Mouse (Mus musculus) small intestine, adult 2 months (tissue): ENCODE data around the gene Mettl18. TPM values are rescaled to one million over a fixed set of nuclear protein-coding genes. Genes with fewer than 3 reads are reported as not detected.
"Not testable (repeated sequence)": the region's sequence is repeated elsewhere in the genome, so short reads cannot be mapped to it uniquely, and the experiment has no call there.

Source experiments
- H3K27ac ChIP-seq: fragments of 200-500 bp; 2 replicates; pipeline ENCODE4 v1.5.1; 2012; ENCODE audit warnings: low read depth, low read length, control low read depth, inconsistent platforms; ENCODE audit not compliant: insufficient read depth
- H3K27me3 ChIP-seq: fragments of 200-500 bp; 2 replicates; pipeline ENCODE4 v1.6.1; 2012; ENCODE audit warnings: mild to moderate bottlenecking, moderate library complexity, low read length, inconsistent platforms; ENCODE audit not compliant: control insufficient read depth, insufficient read depth
- H3K36me3 ChIP-seq: fragments of 200-500 bp; 2 replicates; pipeline ENCODE4 v1.6.1; 2012; ENCODE audit warnings: mild to moderate bottlenecking, low read length, control low read depth, inconsistent platforms; ENCODE audit not compliant: control insufficient read depth, insufficient read depth
- H3K4me1 ChIP-seq: fragments of 200-500 bp; 2 replicates; pipeline ENCODE4 v1.6.1; 2012; ENCODE audit warnings: low read length, inconsistent platforms, mixed read lengths; ENCODE audit not compliant: control insufficient read depth, insufficient read depth, insufficient read length
- H3K4me3 ChIP-seq: fragments of 200-500 bp; 2 replicates; pipeline ENCODE4 v1.5.1; 2012; ENCODE audit warnings: low read depth, mild to moderate bottlenecking, control low read depth, inconsistent platforms, low read length, moderate library complexity
- CTCF ChIP-seq: fragments of 200-500 bp; IDR thresholded peaks from 2 replicates; pipeline ENCODE4 v1.5.1; 2012; ENCODE audit warnings: low read depth, mild to moderate bottlenecking, control low read depth, inconsistent platforms, low read length, moderate library complexity, mixed read lengths; ENCODE audit not compliant: insufficient replicate concordance, insufficient read length; ENCODE audit errors: extremely low read depth
- POLR2A ChIP-seq: fragments of 200-500 bp; IDR thresholded peaks from 2 replicates; pipeline ENCODE4 v1.6.1; 2012; ENCODE audit warnings: low read depth, mild to moderate bottlenecking, control low read depth, inconsistent platforms, low read length, moderate library complexity
- WGBS: fragments of 180-500 bp; shearing (Covaris S2); methylation state at CpG from one replicate; pipeline ENCODE4 v1.1.7; 2018; 5-methylcytosine and 5-hydroxymethylcytosine counted together
- polyA plus RNA-seq: library from polyadenylated mRNA; depleted of rRNA; stranded (reverse); fragments of >200 nt; gene quantifications from 2 replicates; pipeline ENCODE4 v1.2.3, GENCODE M21; 2012

Mettl18 gene
- polyA plus RNA-seq, 1 experiment = 0.08 TPM

DNA sequence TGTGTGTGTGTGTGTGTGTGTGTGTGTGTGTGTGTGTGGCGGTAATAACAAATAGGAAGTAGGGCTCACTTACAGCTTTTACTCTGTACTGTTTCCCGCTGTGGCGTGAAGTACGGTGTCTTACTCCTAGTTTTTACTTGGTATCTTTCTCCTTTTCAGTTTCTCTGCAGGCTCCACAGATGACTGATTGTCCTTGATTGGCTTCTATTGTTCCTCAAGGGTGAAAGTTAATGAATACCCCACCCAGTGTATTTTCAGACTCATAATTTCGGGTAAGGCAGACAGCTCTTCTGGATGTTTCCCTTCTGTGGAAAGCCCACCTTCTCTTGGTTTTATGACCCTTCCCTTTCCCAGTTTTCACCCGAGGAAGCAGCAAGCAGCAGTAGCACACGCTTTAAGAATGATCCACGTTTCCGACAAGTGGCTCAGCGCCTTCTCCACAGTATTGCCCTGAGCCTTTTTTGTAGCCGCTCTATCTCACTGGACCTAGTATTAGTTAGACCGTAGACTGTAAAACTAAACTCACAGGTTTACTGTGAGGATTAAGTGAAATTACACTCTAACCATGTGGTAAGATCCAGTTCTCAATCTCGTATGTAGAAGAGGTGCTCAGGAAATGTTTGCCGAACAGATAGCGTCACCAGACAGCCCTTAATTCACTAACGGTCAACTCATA lies 23.7 kb downstream of the Mettl18 start:
- WGBS = 66% methylated on average over 16 of the region's 16 CpGs

GRCm38 (mm10) chr1:164019789-164020188 lies 25.1 kb downstream of the Mettl18 start:
- Histone ChIP-seq H3K4me1 (no peaks in the 10 kb centered on the region; the same call in 1 of the 2 replicates), H3K36me3 (no peaks in the 10 kb centered on the region), H3K4me3 (no peak overlapping the region), H3K27ac (no peak overlapping the region), H3K27me3 (no peaks in the 10 kb centered on the region)
- no peak for TF ChIP-seq POLR2A
- no peak for TF ChIP-seq CTCF
- WGBS = 67% methylated on average over 6 of the region's 6 CpGs

More for the DNA sequence above, 23.7 kb downstream of the Mettl18 start:
- H3K36me3 ChIP-seq = no peaks in the 10 kb centered on the region
- H3K27ac ChIP-seq = no peak overlapping the region
- TF ChIP-seq POLR2A = no peak
- no peak for TF ChIP-seq CTCF
- no peaks in the 10 kb centered on the region for H3K27me3 ChIP-seq
- no peaks in the 10 kb centered on the region; the same call in 1 of the 2 replicates for H3K4me1 ChIP-seq
- no peak overlapping the region for H3K4me3 ChIP-seq

DNA sequence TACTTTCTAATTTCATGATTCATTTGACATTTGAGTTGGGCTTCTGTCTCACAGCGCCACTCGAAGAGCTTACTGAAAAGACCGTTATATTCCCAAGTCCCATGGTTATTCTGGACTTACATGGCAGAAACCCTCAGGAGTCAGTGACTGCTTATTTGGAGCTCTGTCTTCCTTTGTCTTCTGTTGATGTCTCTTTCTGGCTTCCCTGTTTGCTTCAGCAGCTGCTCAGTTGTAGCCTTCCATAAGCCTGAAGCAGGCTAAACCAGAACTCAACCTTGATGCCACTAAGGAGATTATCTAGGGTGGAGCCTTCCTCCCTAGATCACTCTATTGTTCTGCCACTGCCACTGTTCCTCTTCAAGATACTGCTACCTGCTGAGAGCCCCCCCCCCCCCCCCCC lies 26.1 kb downstream of the Mettl18 start:
- not testable (repeated sequence) for H3K36me3 ChIP-seq

DNA sequence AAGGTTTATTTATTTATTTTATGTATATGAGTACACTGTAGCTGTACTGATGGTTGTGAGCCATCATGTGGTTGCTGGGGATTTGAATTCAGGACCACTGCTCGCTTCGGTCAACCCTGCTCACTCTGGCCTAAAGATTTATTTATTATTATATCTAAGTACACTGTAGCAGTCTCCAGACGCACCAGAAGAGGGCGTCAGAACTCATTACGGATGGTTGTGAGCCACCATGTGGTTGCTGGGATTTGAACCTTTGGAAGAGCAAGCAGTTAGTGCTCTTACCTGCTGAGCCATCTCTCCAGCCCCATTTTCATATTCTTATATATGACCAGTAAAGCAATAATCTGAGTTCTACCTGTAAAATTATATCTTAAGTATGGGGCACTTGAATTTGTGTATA lies 27.4 kb downstream of the Mettl18 start:
- H3K27ac ChIP-seq, H3K36me3 ChIP-seq, H3K4me1 ChIP-seq, H3K4me3 ChIP-seq, H3K27me3 ChIP-seq: not testable (repeated sequence)
- 83% methylated on average over 5 of the region's 5 CpGs for WGBS

More for the DNA sequence above, 26.1 kb downstream of the Mettl18 start:
- 91% methylated on average over 3 of the region's 3 CpGs for WGBS
- H3K27ac ChIP-seq, H3K27me3 ChIP-seq, H3K4me3 ChIP-seq, H3K4me1 ChIP-seq: not testable (repeated sequence)

DNA sequence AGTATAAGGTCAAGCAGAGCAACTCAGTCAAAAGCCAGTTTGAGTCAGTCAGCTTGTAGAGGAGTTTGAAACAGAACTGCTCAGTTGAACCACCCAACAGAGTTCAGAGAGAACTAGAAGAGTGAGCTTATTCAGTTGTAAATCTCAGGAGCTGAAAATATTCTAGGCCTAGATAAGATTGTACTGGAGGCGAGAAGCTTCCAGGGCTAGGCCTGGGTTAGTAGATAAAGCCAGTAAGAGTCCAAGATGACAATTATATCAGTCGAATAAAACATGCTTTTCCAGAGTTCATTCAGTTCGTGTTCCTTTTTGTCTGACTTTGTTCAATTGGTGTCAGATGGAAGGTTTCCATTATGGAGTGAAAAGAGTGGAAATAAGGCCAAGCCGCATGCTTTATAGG lies 31.0 kb downstream of the Mettl18 start:
- Histone ChIP-seq H3K36me3 (no peaks in the 10 kb centered on the region), H3K27ac (no peak overlapping the region), H3K4me1 (no peaks in the 10 kb centered on the region; the same call in 1 of the 2 replicates), H3K4me3 (no peak overlapping the region), H3K27me3 (no peaks in the 10 kb centered on the region)
- 79% methylated on average over 4 of the region's 4 CpGs for WGBS
- TF ChIP-seq CTCF (no peak), POLR2A (no peak)

DNA sequence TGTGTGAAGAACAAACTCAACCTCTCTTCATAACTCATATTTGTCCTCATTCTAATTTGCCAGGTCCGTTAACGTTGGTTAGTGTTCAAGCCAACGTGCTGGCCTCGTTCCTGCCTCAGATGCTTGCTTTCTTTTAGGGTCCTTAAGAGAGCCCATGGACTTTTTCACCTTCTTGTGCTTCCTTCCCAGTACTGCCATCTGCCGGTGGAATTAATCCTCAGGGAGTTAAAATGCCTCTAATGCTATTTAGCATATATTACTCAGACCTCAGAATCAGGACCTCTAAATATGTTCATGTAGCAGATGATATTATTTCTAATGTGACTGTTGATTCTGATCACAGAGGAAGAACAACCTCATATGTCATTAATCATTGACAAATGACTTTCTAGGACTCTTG lies 32.7 kb downstream of the Mettl18 start:
- Histone ChIP-seq H3K4me3 (no peak overlapping the region), H3K27ac (no peak overlapping the region), H3K36me3 (no peaks in the 10 kb centered on the region), H3K4me1 (no peaks in the 10 kb centered on the region), H3K27me3 (no peaks in the 10 kb centered on the region)
- 66% methylated on average over 5 of the region's 5 CpGs for WGBS
- TF ChIP-seq CTCF (no peak), POLR2A (no peak)

DNA sequence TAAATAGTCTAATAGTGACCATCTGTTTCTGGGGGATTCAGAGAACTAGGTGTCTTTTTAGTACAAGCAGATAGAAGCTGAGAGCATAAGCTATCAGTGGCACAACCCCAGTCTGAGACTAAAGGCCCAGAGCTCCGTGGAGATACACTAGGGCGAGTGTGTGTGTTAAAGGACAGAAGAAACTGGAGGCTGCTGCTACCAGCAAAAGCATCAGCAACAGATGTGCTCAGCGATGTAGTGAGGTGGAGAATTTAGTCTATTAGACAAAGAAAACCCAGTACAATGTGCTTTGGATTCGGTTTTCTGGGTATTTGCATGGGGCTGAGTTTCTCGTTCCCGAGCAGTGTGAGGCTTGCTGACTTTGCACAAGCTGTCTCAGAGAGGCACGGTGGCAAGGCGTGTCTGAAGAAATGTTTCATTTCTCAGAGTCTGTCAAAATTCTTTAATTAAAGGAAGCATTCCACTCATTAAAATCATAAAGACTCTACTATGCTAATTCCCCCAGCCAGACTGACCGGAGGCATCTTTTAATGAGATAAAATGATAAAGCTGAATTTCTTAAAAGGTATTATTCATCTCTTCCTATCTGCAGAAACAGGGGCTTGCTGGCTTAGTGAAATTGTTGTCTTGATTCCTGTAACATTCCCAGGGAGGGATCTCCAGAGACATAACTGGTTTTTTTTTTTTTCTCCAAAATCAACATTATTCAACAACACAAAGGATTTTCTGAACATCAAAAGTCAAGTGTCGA lies 45.9 kb downstream of the Mettl18 start:
- no peaks in the 10 kb centered on the region for H3K27me3 ChIP-seq
- H3K4me3 ChIP-seq = no peak overlapping the region
- 77% methylated on average over 10 of the region's 10 CpGs for WGBS
- H3K27ac ChIP-seq = no peak overlapping the region
- no peaks in the 10 kb centered on the region for H3K36me3 ChIP-seq
- no peaks in the 10 kb centered on the region for H3K4me1 ChIP-seq
- TF ChIP-seq CTCF = no peak
- no peak for TF ChIP-seq POLR2A
